In genomic region chr6:111558588-111558987, GRCm38 (mm10) we compare ENCODE assay signal across 17 mouse cellular contexts.
"Had no signal": no experiment of that assay in that cellular context is flagged by ENCODE, and none has a peak within 500 bp of the region (broad histone marks: within the 10 kb centered on the region; RNA-seq: fewer than 3 reads in every experiment).

No protein-coding gene starts in this region.

- H3K4me3 ChIP-seq: limb, embryonic 13.5 days; liver, embryonic 13.5 days; myocyte; neural tube, embryonic 13.5 days had no signal

- H3K9me3 ChIP-seq: limb, embryonic 13.5 days; liver, embryonic 13.5 days; neural tube, embryonic 13.5 days had no signal

- H3K27ac ChIP-seq: limb, embryonic 13.5 days; liver, embryonic 13.5 days; neural tube, embryonic 13.5 days had no signal

- H3K27me3 ChIP-seq: limb, embryonic 13.5 days; liver, embryonic 13.5 days; neural tube, embryonic 13.5 days had no signal

- H3K36me3 ChIP-seq: limb, embryonic 13.5 days; liver, embryonic 13.5 days; neural tube, embryonic 13.5 days had no signal

- H3K4me2 ChIP-seq: limb, embryonic 13.5 days; liver, embryonic 13.5 days; midbrain, embryonic 11.5 days; neural tube, embryonic 13.5 days had no signal

- H3K4me1 ChIP-seq: limb, embryonic 13.5 days; liver, embryonic 13.5 days; neural tube, embryonic 13.5 days had no signal

- DNase-seq: kidney, adult 18-20 months; kidney, adult 9 months; kidney, postnatal 14 days; kidney, postnatal 4 days; layer of hippocampus, adult 9-11 months; layer of hippocampus, postnatal 36 days; liver, embryonic 13.5 days; lung, adult 2 months; lung, postnatal 14 days; lung, postnatal 4 days; midbrain, embryonic 14.5 days; thymus, adult 18-20 months; thymus, postnatal 36 days had no signal

- H3K9ac ChIP-seq: limb, embryonic 13.5 days; liver, embryonic 13.5 days; neural tube, embryonic 13.5 days had no signal
